Mouse (Mus musculus): ENCODE data around the gene Acvr2b. TPM values are rescaled to one million over a fixed set of nuclear protein-coding genes. Genes with fewer than 3 reads are reported as not detected.

The Acvr2b gene
- polyA plus RNA-seq, 1 experiment from 2014 or later = 100 TPM

DNA sequence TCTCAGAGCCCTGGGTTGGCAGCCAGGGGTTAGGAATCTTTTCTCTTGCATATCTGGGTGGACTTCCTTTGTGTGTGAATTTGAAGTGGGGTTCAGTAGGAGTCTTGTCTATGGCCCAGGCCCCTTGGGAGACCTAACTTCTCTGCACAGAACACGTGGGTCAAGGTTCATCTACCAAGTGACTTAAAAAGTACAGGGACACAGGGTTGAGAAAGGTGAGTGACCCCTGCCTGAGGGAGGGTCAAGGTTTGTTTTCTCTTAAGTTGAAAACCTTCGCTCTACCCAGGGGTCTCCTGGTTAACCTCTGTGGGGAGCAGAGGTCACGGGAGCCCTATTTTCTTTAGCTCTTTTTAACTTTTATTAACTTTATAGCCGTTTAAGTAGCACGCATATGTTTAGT, 7.9 kb downstream of the Acvr2b start:
- Histone ChIP-seq H3K27me3 (replicated peaks) (no peaks in the 10 kb centered on the region), H3K4me3 (no peak overlapping the region), H3K36me3 (peaks cover 29% of the 10 kb centered on the region), H3K9me3 (0 out of 2 replicates have a peak, but pooled peaks cover 5% of the 10 kb centered on the region), H3K9ac (no peak overlapping the region), H3K4me1 (peaks cover 25% of the 10 kb centered on the region), H3K27ac (no peak overlapping the region), H3K4me2 (replicated peaks) (no peak overlapping the region)
- WGBS = 87% methylated on average over 5 of the region's 5 CpGs
- ATAC-seq (ENCODE audit: low FRiP score, low read depth) = no peak

DNA sequence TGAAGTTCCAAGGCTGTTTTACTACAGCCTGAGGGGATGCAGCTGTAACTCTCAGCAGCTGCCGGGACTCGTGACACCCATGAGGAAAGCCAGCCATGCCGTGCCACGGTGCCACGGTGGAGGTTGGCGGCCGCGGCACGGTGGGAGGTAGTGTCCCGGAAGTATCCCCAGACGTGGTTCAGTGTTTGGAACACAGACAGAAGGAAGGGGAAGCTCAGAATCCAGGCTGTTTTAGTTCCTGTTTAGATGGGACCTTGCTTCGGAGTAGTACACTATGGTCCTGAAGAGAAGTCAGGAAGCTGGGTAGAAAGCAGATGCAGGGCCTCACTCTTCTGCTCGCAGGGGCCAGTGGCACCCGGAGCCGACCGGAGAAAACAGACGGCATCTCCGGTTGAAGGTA, 16.1 kb downstream of the Acvr2b start:
- 84% methylated on average over 18 of the region's 18 CpGs for WGBS
- Histone ChIP-seq H3K27me3 (replicated peaks) (no peaks in the 10 kb centered on the region), H3K9me3 (no peaks in the 10 kb centered on the region), H3K27ac (no peak overlapping the region), H3K4me2 (replicated peaks) (no peak overlapping the region), H3K36me3 (peaks cover 4% of the 10 kb centered on the region; the same call in 1 of the 2 replicates), H3K4me1 (peaks cover 12% of the 10 kb centered on the region), H3K4me3 (no peak overlapping the region), H3K9ac (no peak overlapping the region)
- ATAC-seq (ENCODE audit: low FRiP score, low read depth) = no peak

DNA sequence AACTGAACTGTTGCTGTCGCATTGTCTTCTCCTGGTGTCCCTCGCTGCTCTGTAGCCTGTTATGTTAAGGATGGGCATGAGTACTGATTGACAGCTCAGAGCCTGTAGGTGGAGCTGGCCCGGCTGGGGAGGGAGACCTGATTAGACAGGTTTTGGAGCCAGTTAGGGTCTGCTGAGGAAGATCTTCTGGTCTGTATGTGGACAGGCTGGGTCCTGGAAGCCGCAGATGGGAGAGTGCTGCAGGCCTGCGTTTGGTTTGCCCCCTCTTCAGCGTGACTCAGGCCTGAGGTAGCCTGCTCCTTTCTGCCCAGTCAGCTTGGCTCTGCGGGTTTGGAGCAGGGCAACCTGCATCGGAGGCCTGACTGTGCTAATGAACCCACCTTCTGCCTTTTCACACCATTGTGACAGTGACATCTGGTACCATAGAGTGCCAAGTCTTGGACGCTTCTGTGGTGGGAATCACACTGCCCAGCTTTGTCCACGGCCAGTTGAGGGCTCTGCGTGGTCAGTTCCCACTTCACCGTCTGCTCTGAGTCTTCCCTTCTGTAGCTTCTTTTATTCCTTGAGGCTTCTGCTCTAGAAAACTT, 18.0 kb downstream of the Acvr2b start:
- Histone ChIP-seq H3K9ac (no peak overlapping the region), H3K36me3 (no peaks in the 10 kb centered on the region), H3K4me2 (replicated peaks) (no peak overlapping the region), H3K4me1 (peaks cover 19% of the 10 kb centered on the region), H3K4me3 (no peak overlapping the region), H3K27me3 (replicated peaks) (no peaks in the 10 kb centered on the region), H3K9me3 (no peaks in the 10 kb centered on the region), H3K27ac (no peak overlapping the region)
- no peak for ATAC-seq (ENCODE audit: low FRiP score, low read depth)
- WGBS = 84% methylated on average over 12 of the region's 12 CpGs

DNA sequence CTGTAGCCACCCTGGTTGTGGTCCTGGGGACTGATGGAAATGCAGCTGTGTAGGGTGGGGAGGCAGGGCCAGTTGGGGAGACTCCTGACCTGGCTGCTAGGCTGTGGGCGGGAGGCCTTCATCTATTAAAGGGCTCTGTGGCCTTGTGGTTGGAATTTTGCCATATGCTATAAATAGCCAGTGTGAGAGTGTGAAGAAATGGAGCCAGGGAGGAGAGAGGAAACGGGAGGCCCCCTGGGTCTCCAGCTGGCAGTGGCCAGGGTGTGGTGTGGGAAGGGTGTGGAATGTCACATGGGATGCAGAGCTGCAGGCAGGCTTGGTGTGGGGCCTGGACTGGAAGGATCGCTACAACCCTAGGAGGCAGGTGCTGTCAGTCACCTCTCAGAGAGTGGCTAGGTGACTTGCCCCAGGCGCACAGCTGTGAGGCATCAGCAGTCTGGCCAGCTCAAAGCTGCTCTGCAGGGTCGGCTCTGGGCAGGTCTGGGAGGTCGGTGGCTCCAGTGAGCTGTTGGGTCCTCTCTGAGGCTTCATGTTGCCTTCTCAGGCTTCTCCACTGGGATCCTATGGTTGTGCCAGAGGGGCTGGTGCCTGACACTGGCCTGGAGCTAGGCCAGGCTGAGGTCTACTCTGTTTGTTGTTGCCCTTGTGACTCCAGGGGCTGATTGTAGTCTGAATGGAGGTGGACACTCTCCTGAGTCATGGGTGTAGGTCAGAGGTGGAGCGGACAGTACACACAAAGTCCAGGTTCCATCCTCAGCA, 23.5 kb downstream of the Acvr2b start:
- Histone ChIP-seq H3K27ac (no peak overlapping the region), H3K27me3 (replicated peaks) (no peaks in the 10 kb centered on the region), H3K9me3 (no peaks in the 10 kb centered on the region), H3K4me1 (peaks cover 22% of the 10 kb centered on the region), H3K4me3 (no peak overlapping the region), H3K4me2 (replicated peaks) (no peak overlapping the region), H3K9ac (no peak overlapping the region), H3K36me3 (peaks cover 32% of the 10 kb centered on the region)
- 65% methylated on average over 6 of the region's 7 CpGs for WGBS
- peak; percentile 34; the same call in 1 of the 2 replicates for ATAC-seq (ENCODE audit: low FRiP score, low read depth)

DNA sequence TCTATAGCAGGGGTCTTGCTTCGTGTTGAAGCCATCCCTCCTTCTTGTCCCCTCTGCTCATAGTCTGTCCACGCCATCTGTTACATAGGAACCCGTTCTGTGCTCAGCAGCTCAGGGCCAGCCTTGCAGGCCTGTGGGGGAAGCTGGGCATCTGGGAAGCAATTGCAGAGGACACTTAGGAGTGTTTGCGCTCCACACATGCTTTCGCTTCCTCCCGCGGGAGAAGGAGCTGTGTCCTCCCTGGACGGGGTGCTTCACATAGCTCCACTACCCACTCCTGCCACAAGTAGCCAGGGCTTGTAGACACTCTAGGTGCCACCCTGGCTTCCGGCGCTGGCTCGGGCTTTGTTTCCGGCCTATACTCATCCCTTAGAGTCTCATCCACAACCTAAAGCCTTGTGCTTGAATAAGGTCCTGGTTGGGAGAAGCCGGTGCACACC, 24.1 kb downstream of the Acvr2b start:
- Histone ChIP-seq H3K27ac (peak overlapping the region; percentile 27; the same call in 1 of the 2 replicates), H3K9ac (no peak overlapping the region), H3K4me3 (no peak overlapping the region), H3K4me1 (peaks cover 22% of the 10 kb centered on the region), H3K36me3 (peaks cover 36% of the 10 kb centered on the region), H3K27me3 (replicated peaks) (no peaks in the 10 kb centered on the region), H3K9me3 (no peaks in the 10 kb centered on the region), H3K4me2 (replicated peaks) (no peak overlapping the region)
- ATAC-seq (ENCODE audit: low FRiP score, low read depth) = no peak
- 84% methylated on average over 13 of the region's 13 CpGs for WGBS

DNA sequence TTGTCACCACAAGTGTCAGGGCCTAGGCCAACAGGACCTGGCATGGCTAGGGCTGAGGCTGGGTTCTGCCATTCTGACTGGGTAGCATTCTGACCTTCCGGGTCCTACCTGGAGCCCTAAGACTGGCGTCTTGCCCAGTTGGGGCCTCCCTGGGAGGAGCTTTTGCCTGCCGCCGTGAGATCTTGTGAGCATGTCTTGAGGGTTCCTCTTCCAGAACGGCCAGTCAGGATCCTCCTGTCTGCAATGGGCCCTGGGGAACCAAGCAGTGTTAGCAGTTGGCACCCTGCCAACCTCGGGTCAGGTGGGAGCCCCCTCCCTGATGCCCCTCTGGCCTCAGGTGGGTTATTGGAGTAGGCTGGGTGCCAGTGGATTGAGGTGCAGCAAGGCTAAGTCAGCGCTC, 24.6 kb downstream of the Acvr2b start:
- H3K4me1 ChIP-seq = peaks cover 22% of the 10 kb centered on the region
- ATAC-seq (ENCODE audit: low FRiP score, low read depth) = no peak
- 80% methylated on average over 7 of the region's 7 CpGs for WGBS
- no peaks in the 10 kb centered on the region for H3K27me3 ChIP-seq (replicated peaks)
- H3K36me3 ChIP-seq = peaks cover 40% of the 10 kb centered on the region
- no peak overlapping the region for H3K4me3 ChIP-seq
- H3K9me3 ChIP-seq = no peaks in the 10 kb centered on the region
- no peak overlapping the region for H3K4me2 ChIP-seq (replicated peaks)
- H3K27ac ChIP-seq = peak overlapping the region; percentile 27; the same call in 1 of the 2 replicates
- no peak overlapping the region for H3K9ac ChIP-seq

DNA sequence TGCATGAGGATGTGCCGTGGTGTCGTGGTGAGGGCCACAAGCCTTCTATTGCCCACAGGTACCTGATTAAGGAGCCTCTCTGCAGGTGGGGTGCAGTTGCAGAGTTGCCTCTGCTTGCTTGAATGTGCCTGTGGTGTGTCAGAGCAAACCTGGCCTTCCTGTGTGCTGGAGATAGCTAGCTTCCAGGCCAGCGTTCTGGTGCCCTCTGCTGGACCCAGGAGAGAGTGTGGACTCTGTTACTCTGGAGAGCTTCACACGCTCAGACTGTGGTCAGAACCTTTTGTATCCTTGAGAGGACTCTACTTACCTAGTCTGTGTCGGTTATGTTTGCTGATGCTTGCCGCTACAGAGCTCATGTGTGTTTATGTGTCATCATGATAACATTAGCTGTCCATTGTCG, 28.4 kb downstream of the Acvr2b start:
- 62% methylated on average over 7 of the region's 7 CpGs for WGBS
- H3K27me3 ChIP-seq (replicated peaks) = no peaks in the 10 kb centered on the region
- no peak overlapping the region for H3K4me3 ChIP-seq
- H3K4me2 ChIP-seq (replicated peaks) = no peak overlapping the region
- peak; percentile 39; the same call in 1 of the 2 replicates for ATAC-seq (ENCODE audit: low FRiP score, low read depth)
- H3K9me3 ChIP-seq = no peaks in the 10 kb centered on the region
- no peak overlapping the region for H3K27ac ChIP-seq
- peaks cover 12% of the 10 kb centered on the region for H3K4me1 ChIP-seq
- H3K9ac ChIP-seq = no peak overlapping the region
- H3K36me3 ChIP-seq = peaks cover 73% of the 10 kb centered on the region

DNA sequence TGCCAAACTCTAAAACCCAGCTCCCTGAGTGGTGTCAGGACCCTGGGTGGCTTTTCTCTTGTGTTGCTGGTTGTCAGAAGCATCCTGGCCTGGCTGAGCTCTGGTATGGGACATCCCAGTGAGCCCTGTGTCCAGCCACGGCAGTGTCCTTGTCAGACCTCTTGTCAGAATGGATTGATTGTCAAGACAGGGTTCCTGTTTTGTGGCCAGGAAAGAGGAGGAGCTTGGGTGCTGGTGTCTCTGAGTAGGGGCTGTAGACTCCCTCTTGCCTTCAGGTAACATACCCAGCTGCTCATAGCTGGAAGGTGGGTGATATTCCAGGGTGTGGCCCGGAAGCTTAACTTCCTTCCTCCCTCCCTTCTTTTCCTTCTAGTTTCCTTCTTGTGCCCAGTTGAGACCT, 33.9 kb downstream of the Acvr2b start:
- H3K4me3 ChIP-seq = no peak overlapping the region
- no peak overlapping the region for H3K4me2 ChIP-seq (replicated peaks)
- H3K27me3 ChIP-seq (replicated peaks) = no peaks in the 10 kb centered on the region
- H3K9ac ChIP-seq = no peak overlapping the region
- ATAC-seq (ENCODE audit: low FRiP score, low read depth) = no peak
- H3K9me3 ChIP-seq = no peaks in the 10 kb centered on the region
- H3K27ac ChIP-seq = no peak overlapping the region
- 87% methylated on average over 2 of the region's 2 CpGs for WGBS
- H3K36me3 ChIP-seq = peaks cover 82% of the 10 kb centered on the region
- no peaks in the 10 kb centered on the region for H3K4me1 ChIP-seq

DNA sequence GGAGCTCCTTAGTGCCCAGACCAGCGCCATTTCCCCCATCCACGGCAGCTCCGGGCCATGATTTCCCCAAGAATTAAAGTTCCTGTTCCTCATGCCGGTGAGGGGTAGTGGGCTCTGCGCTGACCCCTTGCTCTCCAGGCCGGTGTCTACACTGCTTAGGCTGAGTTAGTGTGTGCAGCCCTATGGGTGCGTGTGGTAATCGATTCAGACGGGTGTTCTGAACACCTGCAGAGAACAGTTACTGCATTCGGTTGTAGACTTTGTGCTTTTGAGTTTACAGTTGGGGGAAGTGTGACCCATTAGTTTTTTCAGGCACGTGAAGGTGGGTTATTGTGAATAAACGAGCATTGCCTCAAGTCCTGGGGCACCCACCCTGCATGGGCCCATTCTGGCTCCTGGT, 36.1 kb downstream of the Acvr2b start:
- Histone ChIP-seq H3K4me1 (no peaks in the 10 kb centered on the region), H3K27me3 (replicated peaks) (no peaks in the 10 kb centered on the region), H3K9ac (no peak overlapping the region), H3K4me2 (replicated peaks) (no peak overlapping the region), H3K27ac (no peak overlapping the region), H3K9me3 (no peaks in the 10 kb centered on the region), H3K4me3 (no peak overlapping the region), H3K36me3 (peaks cover 61% of the 10 kb centered on the region)
- no peak for ATAC-seq (ENCODE audit: low FRiP score, low read depth)
- 90% methylated on average over 12 of the region's 12 CpGs for WGBS

DNA sequence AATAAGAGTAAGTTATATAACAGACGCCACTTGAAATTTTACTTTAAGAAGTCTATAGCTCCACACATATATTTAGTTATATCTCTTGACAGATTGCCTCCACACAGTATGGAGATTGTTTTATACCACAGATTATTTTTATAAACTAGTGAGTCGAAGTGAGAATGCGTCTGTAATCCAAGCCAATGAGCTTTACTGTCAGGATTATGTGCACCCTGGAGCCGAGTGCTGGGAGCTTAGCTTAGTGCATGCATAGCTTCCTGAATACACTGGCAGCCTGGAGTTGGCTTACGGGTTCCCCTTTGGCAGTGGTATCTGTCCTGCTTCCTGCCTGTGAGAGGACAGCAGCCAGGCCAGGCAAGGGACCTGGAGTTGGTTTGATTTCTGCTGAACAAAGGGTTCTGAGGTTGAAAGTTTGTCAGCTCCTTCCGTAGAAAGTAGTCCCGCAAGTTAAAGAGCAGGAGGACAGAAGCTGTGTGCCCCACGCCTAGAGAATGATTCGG, 36.6 kb downstream of the Acvr2b start:
- Histone ChIP-seq H3K27ac (no peak overlapping the region), H3K9me3 (no peaks in the 10 kb centered on the region), H3K27me3 (replicated peaks) (no peaks in the 10 kb centered on the region), H3K9ac (no peak overlapping the region), H3K4me2 (replicated peaks) (no peak overlapping the region), H3K36me3 (peaks cover 58% of the 10 kb centered on the region), H3K4me1 (no peaks in the 10 kb centered on the region), H3K4me3 (no peak overlapping the region)
- 94% methylated on average over 9 of the region's 9 CpGs for WGBS
- no peak for ATAC-seq (ENCODE audit: low FRiP score, low read depth)

DNA sequence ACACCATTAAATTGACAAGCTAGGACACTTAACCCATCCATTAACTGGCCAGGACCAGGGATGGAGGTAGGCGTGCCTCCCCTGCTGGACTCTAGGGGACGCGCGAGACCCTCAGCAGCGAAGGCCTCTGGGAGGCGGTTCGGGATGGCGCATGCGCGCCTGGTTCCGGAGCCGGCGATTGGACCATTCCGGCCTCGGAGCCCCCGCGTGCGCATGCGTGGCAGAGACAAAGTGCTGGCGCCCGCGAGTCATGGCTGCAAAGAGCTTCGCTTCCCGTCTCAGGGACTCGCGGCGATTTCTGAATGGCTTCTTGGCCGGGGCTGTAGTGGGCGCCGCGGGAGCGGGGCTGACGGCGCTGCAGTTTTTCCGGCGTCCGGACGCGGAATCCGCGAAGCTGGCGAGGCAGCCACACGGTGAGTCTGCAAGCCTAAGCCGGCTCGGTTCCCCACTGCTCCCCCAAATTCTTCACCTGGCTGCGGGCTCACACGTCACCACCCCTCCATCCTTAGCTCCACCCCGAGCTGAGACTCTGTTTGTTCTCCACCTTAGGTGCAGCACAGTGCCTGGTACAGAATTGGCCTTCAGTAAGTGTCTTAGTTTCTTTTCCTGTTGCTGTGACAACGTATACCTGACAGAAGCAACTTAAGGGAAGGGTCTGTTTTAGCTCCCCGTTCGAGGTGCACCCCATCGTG, 43.0 kb downstream of the Acvr2b start, which contains the start of gene Exog:
TSS of gene Exog (plus strand) at position 206 of the 692 bp plus-strand sequence.
- H3K4me2 ChIP-seq (replicated peaks) = peak within 1 kb of the TSS; percentile 92
- WGBS = under 1% methylated on average over 52 of the region's 52 CpGs
- no peaks in the 10 kb centered on the region for H3K9me3 ChIP-seq
- peak within 1 kb of the TSS; percentile 53; the same call in 1 of the 2 replicates for H3K27ac ChIP-seq
- H3K4me1 ChIP-seq = peaks cover 13% of the 10 kb centered on the region
- ATAC-seq (ENCODE audit: low FRiP score, low read depth) = peak; percentile 95
- peak within 1 kb of the TSS; percentile 68 for H3K4me3 ChIP-seq
- H3K9ac ChIP-seq = peak within 1 kb of the TSS; percentile 85
- peaks cover 38% of the 10 kb centered on the region for H3K36me3 ChIP-seq
- no peaks in the 10 kb centered on the region for H3K27me3 ChIP-seq (replicated peaks)

DNA sequence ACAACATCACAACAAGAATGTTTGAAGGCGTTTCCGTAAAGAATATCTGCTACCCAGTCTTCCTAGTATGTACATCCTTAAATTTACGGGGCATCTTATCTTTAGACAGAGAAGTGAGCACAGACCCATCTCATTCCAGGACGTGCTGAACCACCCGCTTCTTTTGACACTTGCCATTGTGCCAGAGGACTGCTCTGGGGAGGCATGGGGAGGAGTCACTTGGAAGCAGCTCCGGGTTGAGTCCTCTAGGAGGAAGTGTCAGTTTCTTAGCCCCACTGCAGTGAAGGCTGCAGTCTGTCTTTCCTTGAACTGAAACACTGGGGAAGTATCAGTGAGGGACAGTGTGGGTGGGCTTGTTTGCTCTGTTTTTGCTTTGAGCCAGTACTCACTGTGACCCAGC, 43.8 kb downstream of the Acvr2b start:
- Histone ChIP-seq H3K4me1 (peaks cover 13% of the 10 kb centered on the region), H3K4me3 (peak overlapping the region; percentile 68), H3K27me3 (replicated peaks) (no peaks in the 10 kb centered on the region), H3K4me2 (replicated peaks) (peak overlapping the region; percentile 92), H3K9ac (peak overlapping the region; percentile 85), H3K9me3 (no peaks in the 10 kb centered on the region), H3K27ac (no peak overlapping the region), H3K36me3 (peaks cover 39% of the 10 kb centered on the region)
- ATAC-seq (ENCODE audit: low FRiP score, low read depth) = no peak
- 45% methylated on average over 6 of the region's 6 CpGs for WGBS
